Mouse (Mus musculus) bone marrow macrophage, adult 2 months (primary cell): ENCODE data around the gene Gm11099. TPM values are rescaled to one million over a fixed set of nuclear protein-coding genes. Genes with fewer than 3 reads are reported as not detected.

Source experiments
- H3K27ac ChIP-seq: 2 replicates; pipeline ENCODE4 v1.5.1; 2012; ENCODE audit warnings: low read depth, low read length; ENCODE audit not compliant: insufficient read depth
- H3K4me1 ChIP-seq: 2 replicates; pipeline ENCODE4 v1.6.1; 2012; ENCODE audit warnings: low read length; ENCODE audit not compliant: control insufficient read depth, insufficient read depth
- H3K4me3 ChIP-seq: 2 replicates; pipeline ENCODE4 v1.5.1; 2012; ENCODE audit warnings: mild to moderate bottlenecking, low read length, moderate library complexity; ENCODE audit not compliant: insufficient read depth
- CTCF ChIP-seq: IDR thresholded peaks from 2 replicates; pipeline ENCODE4 v1.5.1; 2012; ENCODE audit warnings: low read depth, mild to moderate bottlenecking, low read length, moderate library complexity
- POLR2A ChIP-seq: IDR thresholded peaks from 2 replicates; pipeline ENCODE4 v1.6.1; 2012; ENCODE audit warnings: mild to moderate bottlenecking, low read depth, low read length, borderline replicate concordance
- polyA plus RNA-seq: library from polyadenylated mRNA; stranded (reverse); fragments of >200 nt; gene quantifications from 2 replicates; pipeline ENCODE4 v1.2.4, GENCODE M21; 2012; ENCODE audit not compliant: missing spikeins, insufficient read depth, insufficient read length

The Gm11099 gene
- not detected in 2 replicates for polyA plus RNA-seq

- no peak within 1 kb of the TSS for H3K27ac ChIP-seq
- no peaks in the 10 kb centered on the region for H3K4me1 ChIP-seq
- no peak within 1 kb of the TSS for H3K4me3 ChIP-seq
- TF ChIP-seq POLR2A (no peak), CTCF (no peak)
Measured at GRCm38 (mm10) chr2:58859134-58859533, at the start of gene Gm11099. Gene Gm11099 (plus strand): TSS chr2:58859434.

- Histone ChIP-seq H3K4me3 (no peak overlapping the region), H3K4me1 (peaks cover 13% of the 10 kb centered on the region), H3K27ac (no peak overlapping the region)
- TF ChIP-seq CTCF (no peak), POLR2A (no peak)
Measured at GRCm38 (mm10) chr2:58812941-58813340, 46.3 kb upstream of the Gm11099 start.

GRCm38 (mm10) chr2:58828910-58829600 is 30.2 kb upstream of the Gm11099 start:
- TF ChIP-seq POLR2A: no peak
- no peak for TF ChIP-seq CTCF
- Histone ChIP-seq H3K4me1 (no peaks in the 10 kb centered on the region), H3K27ac (no peak overlapping the region), H3K4me3 (no peak overlapping the region)

GRCm38 (mm10) chr2:58829981-58830742 is 29.1 kb upstream of the Gm11099 start:
- Histone ChIP-seq H3K4me1 (no peaks in the 10 kb centered on the region), H3K4me3 (no peak overlapping the region), H3K27ac (no peak overlapping the region)
- TF ChIP-seq CTCF: no peak
- no peak for TF ChIP-seq POLR2A

- no peaks in the 10 kb centered on the region for H3K4me1 ChIP-seq
- no peak overlapping the region for H3K4me3 ChIP-seq
- TF ChIP-seq CTCF: no peak
- TF ChIP-seq POLR2A: no peak
Measured at GRCm38 (mm10) chr2:58832253-58832980, 26.8 kb upstream of the Gm11099 start.

GRCm38 (mm10) chr2:58841021-58841420 is 18.2 kb upstream of the Gm11099 start:
- H3K27ac ChIP-seq: no peak overlapping the region
- no peak for TF ChIP-seq POLR2A
- TF ChIP-seq CTCF: no peak
- no peak overlapping the region for H3K4me3 ChIP-seq
- peaks cover 3% of the 10 kb centered on the region for H3K4me1 ChIP-seq

More at GRCm38 (mm10) chr2:58832253-58832980, 26.8 kb upstream of the Gm11099 start:
- no peak overlapping the region for H3K27ac ChIP-seq

- Histone ChIP-seq H3K4me3 (no peak overlapping the region), H3K27ac (no peak overlapping the region), H3K4me1 (peaks cover 3% of the 10 kb centered on the region)
- TF ChIP-seq POLR2A: no peak
- TF ChIP-seq CTCF: no peak
Measured at GRCm38 (mm10) chr2:58842443-58842842, 16.8 kb upstream of the Gm11099 start.

GRCm38 (mm10) chr2:58844499-58844898 is 14.7 kb upstream of the Gm11099 start:
- Histone ChIP-seq H3K4me1 (peaks cover 3% of the 10 kb centered on the region), H3K4me3 (no peak overlapping the region), H3K27ac (no peak overlapping the region)
- TF ChIP-seq CTCF (no peak), POLR2A (no peak)

GRCm38 (mm10) chr2:58879876-58880275 is 20.6 kb downstream of the Gm11099 start:
- Histone ChIP-seq H3K4me3 (no peak overlapping the region), H3K27ac (no peak overlapping the region), H3K4me1 (no peaks in the 10 kb centered on the region)
- TF ChIP-seq POLR2A (no peak), CTCF (no peak)

- no peak for TF ChIP-seq POLR2A
- TF ChIP-seq CTCF: no peak
- H3K4me3 ChIP-seq: no peak overlapping the region
- H3K27ac ChIP-seq: no peak overlapping the region
- H3K4me1 ChIP-seq: peaks cover 10% of the 10 kb centered on the region
Measured at GRCm38 (mm10) chr2:58905057-58905456, 45.8 kb downstream of the Gm11099 start.
